Mouse (Mus musculus): ENCODE results near the gene Hgd.

Gene Hgd

DNA sequence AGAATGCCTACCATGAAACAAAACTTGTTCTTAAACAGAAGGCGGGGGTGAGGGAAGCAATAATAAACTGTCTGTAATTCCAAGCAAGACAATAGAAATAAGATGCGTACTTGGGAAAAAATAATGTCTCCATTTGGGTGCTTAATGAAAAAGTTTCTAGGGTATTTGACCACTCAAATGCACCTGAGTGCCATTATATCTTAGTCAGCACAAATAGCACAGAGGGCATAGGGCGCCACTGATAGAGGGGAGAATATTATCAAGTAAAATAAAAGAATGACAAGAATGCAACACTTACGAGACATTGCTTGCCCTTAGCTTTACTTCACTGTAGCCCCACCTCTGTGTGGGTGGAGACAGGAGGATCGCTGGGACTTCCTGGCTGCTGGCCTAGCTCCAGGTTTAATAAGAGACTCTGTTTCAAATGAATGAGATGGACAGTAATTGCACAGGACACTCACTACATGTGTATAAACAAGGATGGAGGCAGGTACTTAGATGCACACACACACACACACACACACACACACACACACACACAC is 85.5 kb downstream of the Hgd start:
- TF ChIP-seq GATA4 (IDR thresholded peaks at IDR 0.05; ENCODE audit: insufficient replicate concordance, low read length): no peak

DNA sequence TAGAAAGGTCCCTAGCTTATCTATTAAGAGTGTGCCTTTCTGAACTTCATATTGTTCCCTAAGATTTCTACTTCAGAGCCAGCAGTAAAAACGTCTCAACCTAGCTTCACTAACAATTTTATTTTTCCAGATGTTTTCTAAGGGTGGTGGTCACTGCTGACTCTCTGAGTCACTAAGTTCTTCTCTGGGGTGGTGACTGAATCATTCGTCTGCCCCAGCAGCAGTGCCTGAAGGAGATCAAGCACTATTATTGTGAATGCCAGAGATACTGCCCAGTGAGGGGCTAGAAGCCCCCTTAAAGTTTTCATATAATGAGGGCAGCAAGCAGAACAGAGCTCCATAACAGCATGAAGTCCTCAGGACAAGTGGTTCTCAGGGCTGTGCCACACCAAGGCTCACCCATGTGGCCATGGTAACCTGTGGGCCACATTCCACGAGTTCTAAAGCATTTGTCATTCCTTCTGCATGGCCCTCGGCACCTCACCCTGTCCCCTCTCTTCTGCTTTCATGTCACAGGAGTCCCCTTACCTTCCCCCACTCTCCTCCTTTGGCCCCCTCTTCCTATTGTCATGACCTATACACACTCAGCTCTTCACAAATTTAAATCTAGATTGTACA is 90.8 kb downstream of the Hgd start:
- no peak for TF ChIP-seq GATA4 (IDR thresholded peaks at IDR 0.05; ENCODE audit: insufficient replicate concordance, low read length)

DNA sequence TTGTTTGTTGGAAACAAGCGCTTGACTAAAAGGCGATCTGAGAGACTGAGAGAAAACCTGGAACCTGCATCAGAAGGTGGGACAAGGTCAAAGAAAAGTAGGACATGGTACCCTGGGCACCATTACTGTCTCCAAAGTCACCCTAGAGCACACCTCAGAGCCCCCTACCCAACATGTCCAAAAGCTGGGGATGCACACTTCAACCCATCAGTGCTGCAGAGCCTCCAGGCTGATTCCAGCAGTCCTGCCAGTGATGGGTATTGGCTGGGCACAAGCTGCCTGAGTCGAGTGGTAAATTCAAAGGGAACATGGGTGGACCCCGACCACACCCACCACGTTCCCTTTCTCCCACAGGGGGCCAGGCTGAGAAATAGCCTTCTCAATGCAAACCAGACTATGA is 95.4 kb downstream of the Hgd start:
- no peak for TF ChIP-seq GATA4 (IDR thresholded peaks at IDR 0.05; ENCODE audit: insufficient replicate concordance, low read length)

DNA sequence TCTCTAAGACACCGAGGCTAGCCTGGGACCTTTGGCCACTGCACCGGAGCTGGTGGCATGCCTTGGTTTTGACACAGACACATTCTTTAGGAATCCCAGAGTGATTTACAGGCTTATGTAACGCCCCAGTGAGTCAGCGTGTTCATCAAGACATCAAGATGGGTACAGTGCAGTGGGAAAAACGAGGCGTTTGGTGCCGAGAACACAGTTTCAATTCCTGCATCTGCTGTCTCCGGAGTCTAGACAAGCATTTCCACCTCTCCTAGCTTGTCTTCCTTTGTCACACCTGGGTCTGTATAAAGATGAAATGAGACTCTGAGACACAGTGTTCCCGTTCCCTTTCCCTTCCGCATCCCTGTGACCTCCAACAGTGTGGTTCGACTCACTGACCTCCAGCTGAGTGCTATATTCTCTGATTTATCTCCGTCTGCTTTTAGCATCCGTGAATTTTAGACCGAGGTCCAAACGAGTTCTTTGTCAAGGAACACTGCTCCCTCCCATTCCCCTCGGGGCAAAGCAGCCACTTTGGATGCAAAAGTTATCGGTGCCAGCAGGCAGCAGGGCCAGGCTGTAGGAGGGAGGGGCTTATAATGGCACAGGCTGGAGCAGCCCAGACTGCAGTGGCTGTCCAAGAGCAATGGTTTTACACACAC is 96.2 kb downstream of the Hgd start:
- no peak for TF ChIP-seq GATA4 (IDR thresholded peaks at IDR 0.05; ENCODE audit: insufficient replicate concordance, low read length)

DNA sequence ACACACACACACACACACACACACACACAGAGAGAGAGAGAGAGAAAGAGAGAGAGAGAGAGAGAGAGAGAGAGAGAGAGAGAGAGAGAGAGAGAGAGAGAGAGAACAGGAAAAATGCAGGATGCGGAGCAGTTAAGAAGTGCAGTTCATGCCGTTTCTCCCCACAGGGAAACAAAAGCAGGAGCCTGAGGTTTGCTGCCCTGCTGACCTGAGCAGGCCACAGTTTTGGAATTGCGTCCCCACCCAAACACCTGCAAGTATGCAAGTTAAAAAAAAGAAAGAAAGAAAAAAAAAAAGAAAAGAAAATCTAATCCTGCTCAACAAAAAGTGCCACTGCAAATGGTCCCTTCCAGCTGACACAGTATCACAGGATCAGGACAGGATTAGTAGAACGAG is 96.7 kb downstream of the Hgd start:
- TF ChIP-seq GATA4 (IDR thresholded peaks at IDR 0.05; ENCODE audit: insufficient replicate concordance, low read length): no peak

DNA sequence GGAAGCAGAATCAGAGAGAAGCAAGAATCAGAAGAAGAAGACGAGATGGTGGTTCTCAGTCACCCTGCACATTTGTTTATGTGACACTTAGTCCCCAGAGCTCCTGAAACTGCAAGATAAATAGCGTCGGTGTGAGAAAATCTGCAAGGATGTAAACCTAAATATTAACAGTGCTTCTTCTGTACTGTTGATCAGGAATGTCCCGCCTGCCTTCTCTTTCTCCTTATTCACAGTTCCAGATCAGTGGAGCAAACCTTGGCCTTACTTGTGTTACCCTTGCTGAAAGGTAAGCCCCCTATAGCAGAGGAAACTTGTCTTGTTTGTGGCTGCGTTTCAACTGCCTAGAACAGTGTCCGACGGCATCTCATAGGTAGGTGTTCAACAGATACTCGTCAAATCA is 97.6 kb downstream of the Hgd start:
- TF ChIP-seq GATA4 (IDR thresholded peaks at IDR 0.05; ENCODE audit: insufficient replicate concordance, low read length): no peak

DNA sequence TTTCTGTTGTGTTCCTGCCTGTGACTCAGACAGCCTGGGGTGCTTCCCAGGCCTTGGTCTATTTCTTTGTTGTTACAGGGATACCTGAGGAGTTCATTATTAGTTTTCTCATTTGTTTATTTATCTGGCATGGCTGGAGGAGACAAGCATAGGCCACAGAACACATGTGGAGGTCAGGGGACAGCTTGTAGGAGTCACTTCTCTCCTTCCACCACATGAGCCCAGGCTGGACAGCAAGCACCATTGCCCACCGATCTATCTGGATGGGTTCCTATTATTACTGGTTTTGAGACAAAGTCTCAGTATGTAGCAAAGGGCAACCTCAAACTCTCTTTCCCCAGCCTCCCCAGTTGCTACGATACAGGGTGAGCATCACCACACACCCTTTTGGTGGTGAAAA is 100.3 kb downstream of the Hgd start:
- no peak for TF ChIP-seq GATA4 (IDR thresholded peaks at IDR 0.05; ENCODE audit: insufficient replicate concordance, low read length)

DNA sequence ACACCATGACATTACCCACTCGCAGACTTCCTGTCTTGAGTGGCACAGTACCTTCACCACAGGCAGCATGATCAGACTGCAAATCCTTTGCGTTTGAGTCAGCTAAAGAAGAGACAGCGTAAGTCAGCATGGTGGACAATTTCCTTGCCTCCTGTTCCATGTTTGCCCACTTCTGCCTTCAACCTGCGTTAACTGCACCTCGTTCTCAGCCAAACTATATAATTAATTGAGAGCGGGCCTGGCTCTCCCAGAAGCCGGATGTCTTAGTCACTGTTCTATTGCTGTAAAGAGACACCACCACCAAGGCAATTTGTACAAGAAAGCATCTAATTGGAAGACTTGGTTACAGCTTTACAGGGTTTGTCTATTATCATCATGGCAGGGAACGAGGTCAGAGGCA is 100.9 kb downstream of the Hgd start:
- TF ChIP-seq GATA4 (IDR thresholded peaks at IDR 0.05; ENCODE audit: insufficient replicate concordance, low read length): no peak

Data from liver, adult (tissue).